ENCODE assay signal across 17 mouse cellular contexts in the genomic region with DNA sequence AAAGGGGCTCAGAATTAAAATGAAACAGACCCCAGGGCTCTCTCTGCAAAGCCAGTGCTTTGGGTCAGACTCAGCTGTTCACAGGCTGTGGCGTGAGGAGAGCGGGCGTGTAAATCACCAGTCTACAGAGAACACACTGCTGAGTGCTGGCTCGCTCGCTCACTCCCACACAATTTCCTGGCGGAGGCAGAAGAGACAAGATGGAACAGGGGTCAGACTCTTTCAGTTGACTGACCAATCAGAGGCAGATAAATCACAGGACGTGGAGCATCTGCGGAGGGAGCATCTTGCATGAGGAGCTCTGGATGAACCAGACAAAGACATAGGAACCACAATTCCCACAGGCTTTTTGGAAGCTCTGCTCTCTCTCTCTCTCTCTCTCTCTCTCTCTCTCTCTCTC.
DNase-seq lines count a peak whose midpoint lies in the region; ATAC-seq and TF ChIP-seq lines count a peak whose summit lies in the region.
"Had no signal": no experiment of that assay in that cellular context is flagged by ENCODE, and none has a peak within 500 bp of the region (broad histone marks: within the 10 kb centered on the region; RNA-seq: fewer than 3 reads in every experiment).

No protein-coding gene starts in this region.

- 0 out of 2 replicates have a peak, but pooled peaks cover 3% of the 10 kb centered on the region for H3K27me3 ChIP-seq in forebrain, embryonic 13.5 days
- H3K27me3 ChIP-seq in forebrain, postnatal 0 days (ENCODE audit: insufficient read depth, low read length): no peaks in the 10 kb centered on the region; the same call in 1 of the 2 replicates
- peaks cover 92% of the 10 kb centered on the region for H3K27me3 ChIP-seq in midbrain, embryonic 10.5 days (ENCODE audit: low read depth, poor library complexity, severe bottlenecking)
- no peaks in the 10 kb centered on the region; the same call in 1 of the 2 replicates for H3K27me3 ChIP-seq in midbrain, embryonic 11.5 days (ENCODE audit: control insufficient read depth, insufficient read depth, low read length)
- no peaks in the 10 kb centered on the region for H3K27me3 ChIP-seq in hindbrain, postnatal 0 days (ENCODE audit: insufficient read depth, low read length)

- 75% methylated on average over 8 of the region's 8 CpGs for WGBS in forebrain, embryonic 13.5 days
- 81% methylated on average over 8 of the region's 8 CpGs for WGBS in forebrain, postnatal 0 days
- WGBS in midbrain, embryonic 10.5 days: 86% methylated on average over 8 of the region's 8 CpGs
- 68% methylated on average over 8 of the region's 8 CpGs for WGBS in midbrain, embryonic 11.5 days
- WGBS in hindbrain, postnatal 0 days: 48% methylated on average over 8 of the region's 8 CpGs

- no peak overlapping the region for H3K4me3 ChIP-seq in forebrain, embryonic 13.5 days
- no peak overlapping the region for H3K4me3 ChIP-seq in forebrain, postnatal 0 days (ENCODE audit: low read depth, low read length)
- no peak overlapping the region for H3K4me3 ChIP-seq in midbrain, embryonic 10.5 days
- no peak overlapping the region for H3K4me3 ChIP-seq in midbrain, embryonic 11.5 days (ENCODE audit: low read depth, low read length)
- no peak overlapping the region for H3K4me3 ChIP-seq in hindbrain, postnatal 0 days (ENCODE audit: low read length)
- H3K4me3 ChIP-seq: embryonic facial prominence, embryonic 15.5 days; gastrocnemius, adult 2 months; heart, embryonic 15.5 days; liver, embryonic 15.5 days had no signal

- H3K36me3 ChIP-seq in forebrain, embryonic 13.5 days (ENCODE audit: poor library complexity, severe bottlenecking): no peaks in the 10 kb centered on the region
- no peaks in the 10 kb centered on the region for H3K36me3 ChIP-seq in forebrain, postnatal 0 days (ENCODE audit: insufficient read depth)
- no peaks in the 10 kb centered on the region for H3K36me3 ChIP-seq in midbrain, embryonic 10.5 days
- no peaks in the 10 kb centered on the region for H3K36me3 ChIP-seq in midbrain, embryonic 11.5 days (ENCODE audit: control insufficient read depth, insufficient read depth, low read length)
- no peaks in the 10 kb centered on the region for H3K36me3 ChIP-seq in hindbrain, postnatal 0 days (ENCODE audit: insufficient read depth, low read length)
- H3K36me3 ChIP-seq: embryonic facial prominence, embryonic 15.5 days; heart, embryonic 15.5 days; liver, embryonic 15.5 days had no signal

- H3K9me3 ChIP-seq in forebrain, embryonic 13.5 days (replicated peaks): no peaks in the 10 kb centered on the region
- H3K9me3 ChIP-seq in forebrain, postnatal 0 days (ENCODE audit: low read length): no peaks in the 10 kb centered on the region
- H3K9me3 ChIP-seq in midbrain, embryonic 10.5 days (replicated peaks): no peaks in the 10 kb centered on the region
- no peaks in the 10 kb centered on the region for H3K9me3 ChIP-seq in midbrain, embryonic 11.5 days (ENCODE audit: control insufficient read depth, low read length)
- H3K9me3 ChIP-seq in hindbrain, postnatal 0 days (ENCODE audit: low read length): no peaks in the 10 kb centered on the region
- H3K9me3 ChIP-seq: embryonic facial prominence, embryonic 15.5 days; heart, embryonic 15.5 days; liver, embryonic 15.5 days had no signal

- ATAC-seq in forebrain, embryonic 13.5 days: no peak
- no peak for ATAC-seq in forebrain, postnatal 0 days
- no peak for ATAC-seq in midbrain, embryonic 11.5 days (ENCODE audit: low FRiP score)
- ATAC-seq in hindbrain, postnatal 0 days: peak; percentile 65

- DNase-seq in forebrain, postnatal 0 days: no peak
- no peak for DNase-seq in midbrain, embryonic 10.5 days (ENCODE audit: low spot score)
- no peak for DNase-seq in midbrain, embryonic 11.5 days (ENCODE audit: low spot score, missing footprints)
- peak; percentile 69 for DNase-seq in hindbrain, postnatal 0 days (ENCODE audit: low spot score)
- DNase-seq in retina, postnatal 1 day: peak; percentile 73
- DNase-seq in layer of hippocampus, adult 8-10 months (ENCODE audit: low spot score in 2 of 2): no peak
- no peak for DNase-seq in heart, adult 8-10 months (ENCODE audit: low spot score)
- DNase-seq: adrenal gland, adult 8-10 months; cerebellum, adult 8-10 months; gastrocnemius, adult 2 months; kidney, adult 18-20 months; thymus, adult 18-20 months had no signal

- no peak overlapping the region for H3K4me2 ChIP-seq in forebrain, embryonic 13.5 days
- no peak overlapping the region for H3K4me2 ChIP-seq in forebrain, postnatal 0 days (ENCODE audit: low read depth)
- no peak overlapping the region for H3K4me2 ChIP-seq in midbrain, embryonic 11.5 days
- H3K4me2 ChIP-seq in hindbrain, postnatal 0 days (ENCODE audit: low read depth, low read length): no peak overlapping the region
- H3K4me2 ChIP-seq: embryonic facial prominence, embryonic 15.5 days; heart, embryonic 15.5 days; liver, embryonic 15.5 days had no signal

- peaks cover 63% of the 10 kb centered on the region for H3K4me1 ChIP-seq in forebrain, embryonic 13.5 days
- peaks cover 25% of the 10 kb centered on the region for H3K4me1 ChIP-seq in forebrain, postnatal 0 days (ENCODE audit: insufficient read depth)
- peaks cover 90% of the 10 kb centered on the region for H3K4me1 ChIP-seq in midbrain, embryonic 10.5 days
- H3K4me1 ChIP-seq in midbrain, embryonic 11.5 days (ENCODE audit: control insufficient read depth, insufficient read depth, low read length): peaks cover 32% of the 10 kb centered on the region
- H3K4me1 ChIP-seq in hindbrain, postnatal 0 days (ENCODE audit: insufficient read depth, low read length): peaks cover 12% of the 10 kb centered on the region; the same call in 1 of the 2 replicates
- H3K4me1 ChIP-seq: heart, embryonic 15.5 days; liver, embryonic 15.5 days had no signal

- H3K27ac ChIP-seq in forebrain, embryonic 13.5 days: peak overlapping the region; percentile 40
- H3K27ac ChIP-seq in forebrain, postnatal 0 days (ENCODE audit: low read depth, low read length): no peak overlapping the region
- H3K27ac ChIP-seq in midbrain, embryonic 10.5 days (replicated peaks): peak overlapping the region; percentile 75
- H3K27ac ChIP-seq in midbrain, embryonic 11.5 days (ENCODE audit: low read depth, low read length): no peak overlapping the region
- H3K27ac ChIP-seq in hindbrain, postnatal 0 days: 0 out of 2 replicates have a peak overlapping the region, but pooled peaks have one; percentile 32
- H3K27ac ChIP-seq: embryonic facial prominence, embryonic 15.5 days; gastrocnemius, adult 2 months; heart, embryonic 15.5 days; liver, embryonic 15.5 days; macrophage had no signal

- H3K9ac ChIP-seq in forebrain, embryonic 13.5 days: no peak overlapping the region
- no peak overlapping the region for H3K9ac ChIP-seq in forebrain, postnatal 0 days
- H3K9ac ChIP-seq in midbrain, embryonic 11.5 days (ENCODE audit: low read length): no peak overlapping the region
- peak overlapping the region; percentile 17; the same call in 1 of the 2 replicates for H3K9ac ChIP-seq in hindbrain, postnatal 0 days (replicated peaks; ENCODE audit: low read length)
- H3K9ac ChIP-seq: embryonic facial prominence, embryonic 15.5 days; heart, embryonic 15.5 days; liver, embryonic 15.5 days had no signal

- TF ChIP-seq CTCF in forebrain, postnatal 0 days (IDR thresholded peaks at IDR 0.05; ENCODE audit: low read depth): no peak
- no peak for TF ChIP-seq CTCF in hindbrain, postnatal 0 days (IDR thresholded peaks at IDR 0.05; ENCODE audit: low read depth)

Comparison
In these comparisons a context has a peak if more than half of its experiments do, and no peak if none do; other contexts are left out.
1. H3K27ac ChIP-seq: peak in forebrain, embryonic 13.5 days (single experiment), midbrain, embryonic 10.5 days (single experiment) and hindbrain, postnatal 0 days (single experiment); none in forebrain, postnatal 0 days (single experiment) and midbrain, embryonic 11.5 days (single experiment).
2. DNase-seq: peak in hindbrain, postnatal 0 days (single experiment) and retina, postnatal 1 day (single experiment); none in forebrain, postnatal 0 days (single experiment), midbrain, embryonic 10.5 days (single experiment), midbrain, embryonic 11.5 days (single experiment), layer of hippocampus, adult 8-10 months (0 of 2) and heart, adult 8-10 months (single experiment).